Mouse (Mus musculus) MEL-GATA-1-ER (cell line): ENCODE data around the gene Vmn1r160.
"Not testable (repeated sequence)": the region's sequence is repeated elsewhere in the genome, so short reads cannot be mapped to it uniquely, and the experiment has no call there.

Source experiments
- DNase-seq: peaks from one replicate; pipeline ENCODE4 v3.0.0-alpha.2; 2012; ENCODE audit warnings: low read depth; ENCODE audit errors: extremely low read depth

Vmn1r160 gene

DNA sequence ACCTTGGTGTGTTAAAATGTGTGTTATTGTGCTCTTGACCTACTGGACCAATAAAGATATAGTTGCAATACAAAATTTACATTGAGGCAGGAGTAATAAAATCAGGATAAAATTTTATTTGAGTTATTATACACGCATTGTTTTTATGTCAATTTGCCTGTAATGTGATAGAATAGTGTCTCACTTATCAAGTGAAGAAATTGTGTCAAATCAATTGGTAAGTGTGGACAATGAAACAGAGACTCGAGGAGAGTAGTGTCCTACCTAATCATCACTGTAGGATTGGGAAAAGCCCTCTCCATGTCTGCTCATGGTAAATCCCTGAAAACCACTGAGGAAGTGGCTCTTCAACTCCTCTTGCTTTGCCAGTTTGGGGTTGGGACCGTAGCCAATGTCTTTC lies at the start of gene Vmn1r160:
Gene Vmn1r160 (plus strand): TSS at position 301 of the 400 bp plus-strand sequence.
- not testable (repeated sequence) for DNase-seq

GRCm38 (mm10) chr7:22843505-22843904 lies 27.5 kb upstream of the Vmn1r160 start, which contains the start of gene Vmn1r159:
Vmn1r159 (minus strand) TSS chr7:22843605.
- not testable (repeated sequence) for DNase-seq
